ENCODE assay signal across 13 mouse cellular contexts in genomic region chr5:21563936-21564335, GRCm38 (mm10). TPM values are rescaled to one million over a fixed set of nuclear protein-coding genes. Genes with fewer than 3 reads are reported as not detected.
DNase-seq lines count a peak whose midpoint lies in the region; ATAC-seq and TF ChIP-seq lines count a peak whose summit lies in the region.
"Had no signal": no experiment of that assay in that cellular context is flagged by ENCODE, and none has a peak within 500 bp of the region (broad histone marks: within the 10 kb centered on the region; RNA-seq: fewer than 3 reads in every experiment).

No protein-coding gene starts in this region.

- H3K27ac ChIP-seq in gastrocnemius, adult 2 months, result peak overlapping the region; percentile 74
- no peak overlapping the region; the same call in 1 of the 2 replicates for H3K27ac ChIP-seq in liver, adult 2 months (replicated peaks; ENCODE audit: insufficient read depth, low read depth, low read length)
- H3K27ac ChIP-seq in liver, embryonic 12.5 days, result no peak overlapping the region
- H3K27ac ChIP-seq: embryonic facial prominence, embryonic 12.5 days; forebrain, embryonic 12.5 days had no signal

- TF ChIP-seq CTCF in gastrocnemius, adult 2 months (IDR thresholded peaks at IDR 0.05), result no peak
- TF ChIP-seq CTCF in liver, adult 2 months (IDR thresholded peaks at IDR 0.05; ENCODE audit: low read depth, low read length), result no peak

- H3K4me3 ChIP-seq in gastrocnemius, adult 2 months, result no peak overlapping the region
- no peak overlapping the region for H3K4me3 ChIP-seq in liver, adult 2 months (ENCODE audit: insufficient read depth, low read depth, low read length)
- H3K4me3 ChIP-seq in liver, embryonic 12.5 days, result no peak overlapping the region
- H3K4me3 ChIP-seq: embryonic facial prominence, embryonic 12.5 days; forebrain, embryonic 12.5 days had no signal

- no peaks in the 10 kb centered on the region for H3K27me3 ChIP-seq in liver, adult 2 months (ENCODE audit: control insufficient read depth, insufficient read depth, low read length)
- H3K27me3 ChIP-seq in liver, embryonic 12.5 days (replicated peaks), result 0 out of 2 replicates have a peak, but pooled peaks cover 4% of the 10 kb centered on the region
- H3K27me3 ChIP-seq: embryonic facial prominence, embryonic 12.5 days; forebrain, embryonic 12.5 days had no signal

- no peaks in the 10 kb centered on the region for H3K79me2 ChIP-seq in liver, adult 2 months (ENCODE audit: control insufficient read depth, insufficient read depth, low read length)

- H3K9me3 ChIP-seq in liver, embryonic 12.5 days (replicated peaks), result no peaks in the 10 kb centered on the region
- H3K9me3 ChIP-seq: embryonic facial prominence, embryonic 12.5 days; forebrain, embryonic 12.5 days had no signal

- no peak overlapping the region for H3K9ac ChIP-seq in liver, adult 2 months (ENCODE audit: low read depth, low read length)
- H3K9ac ChIP-seq in liver, embryonic 12.5 days, result no peak overlapping the region
- H3K9ac ChIP-seq: embryonic facial prominence, embryonic 12.5 days; forebrain, embryonic 12.5 days had no signal

- H3K4me2 ChIP-seq in liver, embryonic 12.5 days, result no peak overlapping the region
- H3K4me2 ChIP-seq: embryonic facial prominence, embryonic 12.5 days; forebrain, embryonic 12.5 days had no signal

- 84% methylated on average over 2 of the region's 2 CpGs for WGBS in liver, adult 2 months
- 64% methylated on average over 2 of the region's 2 CpGs for WGBS in liver, embryonic 12.5 days (ENCODE audit: insufficient replicate concordance)

- ATAC-seq in liver, embryonic 12.5 days, result no peak
- ATAC-seq in monocyte, adult 5-6 weeks (replicated peaks; ENCODE audit: insufficient number of reproducible peaks, low FRiP score, low TSS enrichment, poor library complexity, severe bottlenecking), result peak; percentile 51; the same call in 1 of the 2 replicates
- no peak for ATAC-seq in erythroid progenitor cell, adult 5-6 weeks (replicated peaks; ENCODE audit: low FRiP score, poor library complexity, severe bottlenecking)
- ATAC-seq: hindbrain, embryonic 16.5 days had no signal

- intact Hi-C loops in gastrocnemius, adult 2 months (cut with DNase I), result loop anchor here (10.0 kb wide), 1 partner anchor 69 kb away; no protein-coding TSS in a partner anchor
- intact Hi-C loops in left cerebral cortex, postnatal 25 days (cut with DNase I), result no loop called here

- peak; percentile 51 for DNase-seq in gastrocnemius, adult 2 months
- DNase-seq in gastrocnemius, postnatal 4 days (ENCODE audit: low spot score in 2 of 2), result no peak
- DNase-seq in liver, adult 2 months (ENCODE audit: extremely low read depth, low read depth, low spot score), result peak; percentile 34
- DNase-seq in kidney, postnatal 4 days, result peak; percentile 36 to 46
- no peak for DNase-seq in left cerebral cortex, postnatal 25 days (ENCODE audit: low spot score in 2 of 2)
- DNase-seq: cerebellum, postnatal 14 days; liver had no signal

- TF ChIP-seq POLR2A in liver, adult 2 months (IDR thresholded peaks at IDR 0.05; ENCODE audit: extremely low read depth, insufficient read depth, low read length), result no peak

- no peaks in the 10 kb centered on the region for H3K4me1 ChIP-seq in liver, adult 2 months (ENCODE audit: control insufficient read depth, insufficient read depth, low read length)
- peaks cover 3% of the 10 kb centered on the region; the same call in 1 of the 2 replicates for H3K4me1 ChIP-seq in liver, embryonic 12.5 days
- H3K4me1 ChIP-seq: forebrain, embryonic 12.5 days had no signal

- no peaks in the 10 kb centered on the region for H3K36me3 ChIP-seq in liver, adult 2 months (ENCODE audit: control insufficient read depth, insufficient read depth, low read length)
- H3K36me3 ChIP-seq in liver, embryonic 12.5 days, result no peaks in the 10 kb centered on the region
- H3K36me3 ChIP-seq: forebrain, embryonic 12.5 days had no signal

RNA-seq across cellular contexts. Expression of gene Lrrc17, which starts 20.6 kb away (rescaled TPM):
- 1 to 10 TPM; 1.0 to 1.8 TPM for total RNA-seq in gastrocnemius, adult 2 months (2021)
- total RNA-seq in gastrocnemius, postnatal 4 days (2021), result 10 to 100 TPM; 59.6 to 70.9 TPM
- 0.13 and 0.37 TPM in 2 replicates for total RNA-seq in liver, adult 2 months (2014; rRNA removed)
- 0.05 and 0.10 TPM in 2 replicates for polyA plus RNA-seq in liver, adult 2 months (2012; rRNA removed)
- polyA plus RNA-seq in liver, embryonic 12.5 days (2016; fragmentation: Nextera tagmentation; extraction: Ambion mirVana), result 1.6 and 2.2 TPM in 2 replicates
- not detected in 3 replicates for total RNA-seq in monocyte, adult 5-6 weeks (2017)
- not detected in 2 replicates for total RNA-seq in erythroid progenitor cell, adult 5-6 weeks (2015; ENCODE audit: low replicate concordance)
- not detected in 2 replicates for total RNA-seq in erythroid progenitor cell, adult 5-6 weeks (2017; ENCODE audit: low replicate concordance)
- total RNA-seq in left cerebral cortex, postnatal 25 days (2021), result under 1 TPM; 0.25 to 0.34 TPM

Comparison
In these comparisons a context has a peak if more than half of its experiments do, and no peak if none do; other contexts are left out.
1. DNase-seq: peak in gastrocnemius, adult 2 months (single experiment), liver, adult 2 months (single experiment) and kidney, postnatal 4 days (2 of 2); none in gastrocnemius, postnatal 4 days (0 of 2) and left cerebral cortex, postnatal 25 days (0 of 2).
2. RNA of gene Lrrc17, which starts 20.6 kb away (total RNA-seq): 59.6 to 70.9 TPM in gastrocnemius, postnatal 4 days; 1.0 to 1.8 TPM in gastrocnemius, adult 2 months, 0.13 to 0.37 TPM in liver, adult 2 months, 0.25 to 0.34 TPM in left cerebral cortex, postnatal 25 days, not detected in monocyte, adult 5-6 weeks and not detected in erythroid progenitor cell, adult 5-6 weeks; every median in the first group is over 10 times any median in the second.